Mouse (Mus musculus): ENCODE results near the gene Itpa. TPM values are rescaled to one million over a fixed set of nuclear protein-coding genes. Genes with fewer than 3 reads are reported as not detected.

Gene Itpa
- polyA plus RNA-seq, 1 experiment from 2014 or later, result 86.7 TPM

DNA sequence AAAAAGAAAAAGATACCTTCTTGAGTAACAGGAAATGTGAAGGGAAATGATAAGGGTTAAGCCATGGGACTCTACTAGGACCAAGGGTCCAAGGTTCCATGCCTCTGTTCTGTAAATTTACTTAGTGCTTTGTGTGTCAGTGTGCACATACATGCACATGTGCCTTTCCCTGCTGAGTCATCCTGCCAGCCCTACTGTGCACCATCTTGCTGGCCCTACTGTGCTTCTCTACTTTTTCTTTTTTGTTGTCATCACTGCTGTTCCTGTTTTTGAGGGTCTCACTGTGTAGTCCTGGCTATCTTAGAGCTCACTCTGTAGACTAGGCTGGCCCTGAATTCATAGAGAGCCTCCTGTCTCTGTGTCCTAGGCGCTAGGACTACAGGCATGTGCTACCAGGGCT, 60.3 kb downstream of the Itpa start:
- ATAC-seq (replicated peaks; ENCODE audit: low FRiP score, low TSS enrichment, low read depth), result no peak
- Histone ChIP-seq H3K4me2 (ENCODE audit: low read length) (no peak overlapping the region), H3K27me3 (replicated peaks; ENCODE audit: control insufficient read depth, insufficient read depth, low read length) (no peaks in the 10 kb centered on the region), H3K27ac (ENCODE audit: low read depth) (no peak overlapping the region), H3K9ac (ENCODE audit: low read length) (no peak overlapping the region), H3K4me3 (ENCODE audit: low read depth, low read length) (no peak overlapping the region), H3K4me1 (replicated peaks; ENCODE audit: control insufficient read depth, insufficient read depth, low read length) (no peaks in the 10 kb centered on the region), H3K36me3 (ENCODE audit: control insufficient read depth, insufficient read depth, low read length) (peaks cover 92% of the 10 kb centered on the region), H3K9me3 (ENCODE audit: control insufficient read depth, low read length) (no peaks in the 10 kb centered on the region)
- 83% methylated on average over 1 of the region's 1 CpGs for WGBS
- no peak for DNase-seq (ENCODE audit: low spot score)

DNA sequence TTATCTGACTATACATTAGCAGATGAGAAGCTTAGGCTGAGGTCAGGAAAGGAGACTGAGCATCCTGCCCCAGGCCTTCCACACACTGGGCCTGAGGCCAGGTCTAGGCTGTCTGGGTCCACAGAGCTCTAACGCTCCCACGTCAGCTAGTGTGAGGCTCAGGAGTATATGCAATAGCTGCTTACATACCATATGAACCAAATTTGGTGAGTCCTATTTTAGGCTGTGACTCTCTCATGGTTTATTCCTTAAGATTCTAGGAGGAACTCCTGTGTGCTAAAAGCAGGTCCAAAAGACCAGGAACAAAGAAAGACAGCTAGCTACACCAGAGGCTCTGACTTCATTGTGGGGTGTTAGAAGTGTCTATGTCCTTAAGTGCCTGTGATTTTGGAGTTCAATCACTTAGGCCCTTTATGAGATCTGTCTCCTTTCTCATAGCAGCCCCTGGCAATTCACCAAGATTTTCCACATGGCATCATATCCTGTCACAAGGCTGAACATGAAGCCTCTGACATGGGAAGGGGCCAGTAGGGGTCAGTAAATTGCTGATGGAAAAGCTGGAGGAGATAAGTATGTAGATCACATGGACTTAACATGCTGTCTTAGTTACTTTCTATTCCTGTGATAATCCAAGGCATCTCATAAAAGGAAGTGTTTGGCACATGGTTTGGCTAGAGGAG, 61.6 kb downstream of the Itpa start:
- H3K27ac ChIP-seq (ENCODE audit: low read depth), result no peak overlapping the region
- no peaks in the 10 kb centered on the region for H3K9me3 ChIP-seq (ENCODE audit: control insufficient read depth, low read length)
- DNase-seq (ENCODE audit: low spot score), result no peak
- no peak for ATAC-seq (replicated peaks; ENCODE audit: low FRiP score, low TSS enrichment, low read depth)
- 94% methylated on average over 2 of the region's 2 CpGs for WGBS
- H3K36me3 ChIP-seq (ENCODE audit: control insufficient read depth, insufficient read depth, low read length), result peaks cover 87% of the 10 kb centered on the region
- no peak overlapping the region for H3K9ac ChIP-seq (ENCODE audit: low read length)
- H3K4me2 ChIP-seq (ENCODE audit: low read length), result no peak overlapping the region
- no peak overlapping the region for H3K4me3 ChIP-seq (ENCODE audit: low read depth, low read length)
- H3K4me1 ChIP-seq (replicated peaks; ENCODE audit: control insufficient read depth, insufficient read depth, low read length), result no peaks in the 10 kb centered on the region
- H3K27me3 ChIP-seq (replicated peaks; ENCODE audit: control insufficient read depth, insufficient read depth, low read length), result no peaks in the 10 kb centered on the region

DNA sequence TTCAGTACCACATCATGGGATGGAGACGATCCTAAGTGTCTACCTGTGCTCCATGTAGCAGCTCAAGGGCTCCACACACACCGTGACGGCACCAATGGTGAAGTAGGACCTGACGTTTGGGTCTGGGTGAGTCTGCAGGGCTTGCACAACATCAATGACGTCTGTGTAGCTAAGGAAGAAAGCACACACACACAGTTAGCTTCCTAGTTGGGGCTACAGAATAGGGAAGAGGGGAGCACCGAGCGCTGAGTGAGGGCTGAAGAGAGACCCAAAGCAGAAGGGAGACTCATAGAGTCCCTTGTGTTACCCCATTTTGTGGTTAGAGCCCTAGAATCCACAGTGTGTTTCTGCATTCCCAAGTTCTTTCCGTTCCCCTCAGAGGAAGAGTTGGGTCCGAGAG, 63.3 kb downstream of the Itpa start:
- H3K9ac ChIP-seq (ENCODE audit: low read length), result no peak overlapping the region
- no peak overlapping the region for H3K4me2 ChIP-seq (ENCODE audit: low read length)
- no peak overlapping the region for H3K27ac ChIP-seq (ENCODE audit: low read depth)
- ATAC-seq (replicated peaks; ENCODE audit: low FRiP score, low TSS enrichment, low read depth) (no peak), DNase-seq (ENCODE audit: low spot score) (no peak)
- no peaks in the 10 kb centered on the region for H3K27me3 ChIP-seq (replicated peaks; ENCODE audit: control insufficient read depth, insufficient read depth, low read length)
- H3K4me1 ChIP-seq (replicated peaks; ENCODE audit: control insufficient read depth, insufficient read depth, low read length), result no peaks in the 10 kb centered on the region
- 91% methylated on average over 9 of the region's 9 CpGs for WGBS
- H3K9me3 ChIP-seq (ENCODE audit: control insufficient read depth, low read length), result no peaks in the 10 kb centered on the region
- H3K36me3 ChIP-seq (ENCODE audit: control insufficient read depth, insufficient read depth, low read length), result peaks cover 85% of the 10 kb centered on the region
- H3K4me3 ChIP-seq (ENCODE audit: low read depth, low read length), result no peak overlapping the region

Other genes with a start within 250 kb of the Itpa start
- 62.7 and 78.0 TPM in 2 replicates for gene Vps16, start 243.3 kb upstream of the Itpa start, polyA plus RNA-seq (2014; fragmentation: Nextera tagmentation; extraction: Ambion mirVana)
- 10.1 and 11.7 TPM in 2 replicates for gene Pced1a, start 242.9 kb upstream of the Itpa start, polyA plus RNA-seq (2014; fragmentation: Nextera tagmentation; extraction: Ambion mirVana)
- 95.1 and 98.6 TPM in 2 replicates for gene Ptpra, start 217.3 kb upstream of the Itpa start, polyA plus RNA-seq (2014; fragmentation: Nextera tagmentation; extraction: Ambion mirVana)
- gene Mrps26, start 103.9 kb upstream of the Itpa start, polyA plus RNA-seq (2014; fragmentation: Nextera tagmentation; extraction: Ambion mirVana), result 97.4 and 100 TPM in 2 replicates
- not detected in 2 replicates for gene Oxt, start 91.4 kb upstream of the Itpa start, polyA plus RNA-seq (2014; fragmentation: Nextera tagmentation; extraction: Ambion mirVana)
- not detected in 2 replicates for gene Avp, start 85.1 kb upstream of the Itpa start, polyA plus RNA-seq (2014; fragmentation: Nextera tagmentation; extraction: Ambion mirVana)
- gene Fastkd5, start 37.6 kb upstream of the Itpa start, polyA plus RNA-seq (2014; fragmentation: Nextera tagmentation; extraction: Ambion mirVana), result 17.2 and 17.7 TPM in 2 replicates
- 15.9 and 17.2 TPM in 2 replicates for gene Ubox5, start 37.6 kb upstream of the Itpa start, polyA plus RNA-seq (2014; fragmentation: Nextera tagmentation; extraction: Ambion mirVana)
- gene Lzts3, start 24.8 kb upstream of the Itpa start, polyA plus RNA-seq (2014; fragmentation: Nextera tagmentation; extraction: Ambion mirVana), result 4.0 and 5.2 TPM in 2 replicates
- gene Ddrgk1, start 3.0 kb upstream of the Itpa start, polyA plus RNA-seq (2014; fragmentation: Nextera tagmentation; extraction: Ambion mirVana), result 67.9 and 68.1 TPM in 2 replicates
- 0.14 and 0.30 TPM in 2 replicates for gene Slc4a11, start 29.9 kb downstream of the Itpa start, polyA plus RNA-seq (2014; fragmentation: Nextera tagmentation; extraction: Ambion mirVana)
- 33.3 and 34.7 TPM in 2 replicates for gene 4930402H24Rik, start 238.8 kb downstream of the Itpa start, polyA plus RNA-seq (2014; fragmentation: Nextera tagmentation; extraction: Ambion mirVana)
- gene Atrn, start 238.9 kb downstream of the Itpa start, polyA plus RNA-seq (2014; fragmentation: Nextera tagmentation; extraction: Ambion mirVana), result 8.4 and 8.5 TPM in 2 replicates

Measured in intestine, embryonic 14.5 days (tissue).